Mouse (Mus musculus) lung, embryonic 15.5 days (tissue): ENCODE measurements around the gene Rab3il1. TPM values are rescaled to one million over a fixed set of nuclear protein-coding genes. Genes with fewer than 3 reads are reported as not detected.

Experiments used
- ATAC-seq: fragments of 200-750 bp; cut with Nextera tagmentation; 2 replicates; pipeline ENCODE4 v1.8.0; 2017; ENCODE audit warnings: moderate number of reproducible peaks, borderline replicate concordance; ENCODE audit not compliant: low FRiP score, low TSS enrichment; ENCODE audit errors: extremely low read depth
- H3K27ac ChIP-seq: fragments of 300-500 bp; sonication (generic); 2 replicates; pipeline ENCODE4 v1.5.1; 2015; ENCODE audit warnings: moderate library complexity, mild to moderate bottlenecking, inconsistent platforms
- H3K27me3 ChIP-seq: fragments of 300-500 bp; sonication (generic); 2 replicates; pipeline ENCODE4 v1.6.1; 2015; ENCODE audit warnings: inconsistent platforms
- H3K36me3 ChIP-seq: fragments of 300-500 bp; sonication (generic); 2 replicates; pipeline ENCODE4 v1.6.1; 2015; ENCODE audit warnings: inconsistent platforms
- H3K4me1 ChIP-seq: fragments of 300-500 bp; sonication (generic); 2 replicates; pipeline ENCODE4 v1.6.1; 2015; ENCODE audit warnings: inconsistent platforms
- H3K4me2 ChIP-seq: fragments of 300-500 bp; sonication (generic); 2 replicates; pipeline ENCODE4 v1.6.1; 2015; ENCODE audit warnings: inconsistent platforms, mild to moderate bottlenecking, moderate library complexity
- H3K4me3 ChIP-seq: fragments of 300-500 bp; sonication (generic); 2 replicates; pipeline ENCODE4 v1.5.1; 2015; ENCODE audit warnings: mild to moderate bottlenecking, inconsistent platforms
- H3K9ac ChIP-seq: fragments of 300-500 bp; sonication (generic); 2 replicates; pipeline ENCODE4 v1.6.1; 2015; ENCODE audit warnings: inconsistent platforms
- H3K9me3 ChIP-seq: fragments of 300-500 bp; sonication (generic); 2 replicates; pipeline ENCODE4 v1.6.1; 2016; ENCODE audit warnings: inconsistent platforms
- WGBS: fragments of 180-500 bp; shearing (Covaris S2); methylation state at CpG from one replicate; pipeline ENCODE4 v1.1.7; 2015; 5-methylcytosine and 5-hydroxymethylcytosine counted together
- polyA plus RNA-seq: library from polyadenylated mRNA; unstranded; fragments of >200 nt; fragmentation: Nextera tagmentation; extraction: Ambion mirVana; gene quantifications from 2 replicates; pipeline ENCODE4 v1.2.1, GENCODE M21; 2015

Rab3il1 gene
- polyA plus RNA-seq, 1 experiment from 2014 or later = 31.5 TPM

GRCm38 (mm10) chr19:9997204-9998062 is 4.0 kb upstream of the Rab3il1 start:
- no peaks in the 10 kb centered on the region for H3K36me3 ChIP-seq
- peaks cover 15% of the 10 kb centered on the region for H3K4me1 ChIP-seq
- H3K27ac ChIP-seq = no peak overlapping the region
- no peak overlapping the region for H3K9ac ChIP-seq
- H3K4me2 ChIP-seq = no peak overlapping the region
- H3K4me3 ChIP-seq = no peak overlapping the region
- no peaks in the 10 kb centered on the region for H3K9me3 ChIP-seq
- ATAC-seq = no peak
- H3K27me3 ChIP-seq = no peaks in the 10 kb centered on the region
- 65% methylated on average over 12 of the region's 12 CpGs for WGBS

- H3K9me3 ChIP-seq = no peaks in the 10 kb centered on the region
- no peaks in the 10 kb centered on the region for H3K36me3 ChIP-seq
- no peak overlapping the region for H3K4me3 ChIP-seq
- H3K9ac ChIP-seq = no peak overlapping the region
- no peaks in the 10 kb centered on the region for H3K27me3 ChIP-seq
- H3K4me1 ChIP-seq = peaks cover 9% of the 10 kb centered on the region
- 56% methylated on average over 2 of the region's 2 CpGs for WGBS
- no peak for ATAC-seq
- no peak overlapping the region for H3K27ac ChIP-seq
- no peak overlapping the region for H3K4me2 ChIP-seq
Measured at GRCm38 (mm10) chr19:9998063-9998416, 3.4 kb upstream of the Rab3il1 start.

GRCm38 (mm10) chr19:9998736-9999486 is 2.6 kb upstream of the Rab3il1 start:
- Histone ChIP-seq H3K27me3 (no peaks in the 10 kb centered on the region), H3K27ac (no peak overlapping the region), H3K4me1 (0 out of 2 replicates have a peak, but pooled peaks cover 3% of the 10 kb centered on the region), H3K9me3 (no peaks in the 10 kb centered on the region), H3K36me3 (no peaks in the 10 kb centered on the region), H3K4me2 (no peak overlapping the region), H3K4me3 (no peak overlapping the region), H3K9ac (no peak overlapping the region)
- no peak for ATAC-seq
- WGBS = 56% methylated on average over 13 of the region's 13 CpGs

GRCm38 (mm10) chr19:10000330-10000729 is 1.1 kb upstream of the Rab3il1 start:
- H3K27ac ChIP-seq = no peak overlapping the region
- H3K27me3 ChIP-seq = no peaks in the 10 kb centered on the region
- H3K9ac ChIP-seq = no peak overlapping the region
- 0 out of 2 replicates have a peak, but pooled peaks cover 3% of the 10 kb centered on the region for H3K4me1 ChIP-seq
- no peaks in the 10 kb centered on the region for H3K36me3 ChIP-seq
- no peak overlapping the region for H3K4me2 ChIP-seq
- no peak overlapping the region for H3K4me3 ChIP-seq
- H3K9me3 ChIP-seq = no peaks in the 10 kb centered on the region
- no peak for ATAC-seq
- 14% methylated on average over 3 of the region's 3 CpGs for WGBS

- no peak overlapping the region for H3K27ac ChIP-seq
Measured at GRCm38 (mm10) chr19:10003696-10004095, 2.2 kb downstream of the Rab3il1 start.

GRCm38 (mm10) chr19:10011408-10011807 is 9.9 kb downstream of the Rab3il1 start:
- Histone ChIP-seq H3K4me2 (no peak overlapping the region), H3K36me3 (no peaks in the 10 kb centered on the region), H3K9me3 (no peaks in the 10 kb centered on the region), H3K9ac (no peak overlapping the region), H3K27ac (no peak overlapping the region), H3K4me3 (no peak overlapping the region), H3K4me1 (peaks cover 33% of the 10 kb centered on the region), H3K27me3 (no peaks in the 10 kb centered on the region)
- ATAC-seq = no peak
- WGBS = 48% methylated on average over 1 of the region's 1 CpGs

More at GRCm38 (mm10) chr19:10003696-10004095, 2.2 kb downstream of the Rab3il1 start:
- no peaks in the 10 kb centered on the region for H3K27me3 ChIP-seq
- no peaks in the 10 kb centered on the region for H3K9me3 ChIP-seq
- no peak overlapping the region for H3K4me2 ChIP-seq
- ATAC-seq = no peak
- no peak overlapping the region for H3K9ac ChIP-seq
- H3K4me1 ChIP-seq = no peaks in the 10 kb centered on the region
- no peak overlapping the region for H3K4me3 ChIP-seq
- no peaks in the 10 kb centered on the region for H3K36me3 ChIP-seq
- 93% methylated on average over 1 of the region's 1 CpGs for WGBS

GRCm38 (mm10) chr19:10012827-10013278 is 11.4 kb downstream of the Rab3il1 start:
- Histone ChIP-seq H3K4me3 (no peak overlapping the region), H3K4me2 (no peak overlapping the region), H3K36me3 (no peaks in the 10 kb centered on the region), H3K27ac (peak overlapping the region; percentile 89), H3K9me3 (no peaks in the 10 kb centered on the region), H3K9ac (peak overlapping the region; percentile 35; the same call in 1 of the 2 replicates), H3K27me3 (no peaks in the 10 kb centered on the region), H3K4me1 (peaks cover 36% of the 10 kb centered on the region)
- peak; percentile 64 for ATAC-seq
- 5% methylated on average over 6 of the region's 6 CpGs for whole genome bisulfite sequencing

- no peak for ATAC-seq
- Histone ChIP-seq H3K4me1 (peaks cover 37% of the 10 kb centered on the region), H3K27ac (peak overlapping the region; percentile 89), H3K27me3 (no peaks in the 10 kb centered on the region), H3K9ac (peak overlapping the region; percentile 35; the same call in 1 of the 2 replicates), H3K9me3 (no peaks in the 10 kb centered on the region), H3K4me2 (no peak overlapping the region), H3K36me3 (no peaks in the 10 kb centered on the region), H3K4me3 (no peak overlapping the region)
- 25% methylated on average over 3 of the region's 3 CpGs for WGBS
Measured at GRCm38 (mm10) chr19:10013348-10013747, 11.9 kb downstream of the Rab3il1 start.

GRCm38 (mm10) chr19:10013913-10014312 is 12.4 kb downstream of the Rab3il1 start:
- Histone ChIP-seq H3K27me3 (no peaks in the 10 kb centered on the region), H3K4me1 (peaks cover 43% of the 10 kb centered on the region), H3K4me2 (no peak overlapping the region), H3K36me3 (no peaks in the 10 kb centered on the region), H3K9me3 (no peaks in the 10 kb centered on the region), H3K27ac (no peak overlapping the region), H3K9ac (no peak overlapping the region), H3K4me3 (no peak overlapping the region)
- ATAC-seq = no peak
- WGBS = 40% methylated on average over 5 of the region's 5 CpGs

- no peaks in the 10 kb centered on the region for H3K36me3 ChIP-seq
- peaks cover 48% of the 10 kb centered on the region for H3K4me1 ChIP-seq
- no peak overlapping the region for H3K27ac ChIP-seq
- no peak overlapping the region for H3K4me2 ChIP-seq
- ATAC-seq = no peak
- no peak overlapping the region for H3K9ac ChIP-seq
- H3K9me3 ChIP-seq = no peaks in the 10 kb centered on the region
- H3K27me3 ChIP-seq = no peaks in the 10 kb centered on the region
- 61% methylated on average over 13 of the region's 13 CpGs for WGBS
- no peak overlapping the region for H3K4me3 ChIP-seq
Measured at GRCm38 (mm10) chr19:10014824-10015223, 13.4 kb downstream of the Rab3il1 start.

GRCm38 (mm10) chr19:10015442-10015841 is 14.0 kb downstream of the Rab3il1 start:
- 61% methylated on average over 4 of the region's 4 CpGs for WGBS
- Histone ChIP-seq H3K9ac (no peak overlapping the region), H3K27me3 (no peaks in the 10 kb centered on the region), H3K4me3 (no peak overlapping the region), H3K4me1 (peaks cover 48% of the 10 kb centered on the region), H3K36me3 (no peaks in the 10 kb centered on the region), H3K9me3 (no peaks in the 10 kb centered on the region), H3K4me2 (no peak overlapping the region), H3K27ac (no peak overlapping the region)
- ATAC-seq = no peak

GRCm38 (mm10) chr19:10016151-10016550 is 14.7 kb downstream of the Rab3il1 start:
- Histone ChIP-seq H3K36me3 (no peaks in the 10 kb centered on the region), H3K9me3 (no peaks in the 10 kb centered on the region), H3K4me1 (peaks cover 50% of the 10 kb centered on the region), H3K27ac (no peak overlapping the region), H3K27me3 (no peaks in the 10 kb centered on the region), H3K4me3 (no peak overlapping the region), H3K4me2 (no peak overlapping the region), H3K9ac (no peak overlapping the region)
- no peak for ATAC-seq
- 81% methylated on average over 4 of the region's 4 CpGs for WGBS
